Mouse (Mus musculus) forebrain, embryonic 11.5 days (tissue): ENCODE measurements around the gene Nap1l5. TPM values are rescaled to one million over a fixed set of nuclear protein-coding genes. Genes with fewer than 3 reads are reported as not detected.

Experiments
- ATAC-seq: fragments of 200-750 bp; cut with Nextera tagmentation; replicated peaks from 2 replicates; pipeline ENCODE4 v1.8.0; 2017; ENCODE audit warnings: moderate TSS enrichment; ENCODE audit not compliant: low FRiP score
- DNase-seq: peaks from one replicate; pipeline ENCODE4 v3.0.0-alpha.2; 2017; ENCODE audit warnings: low spot score
- H3K27ac ChIP-seq: fragments of 300-500 bp; sonication (generic); 2 replicates; pipeline ENCODE4 v1.5.1; 2014; ENCODE audit warnings: low read depth, low read length
- H3K27me3 ChIP-seq: fragments of 300-500 bp; sonication (generic); 2 replicates; pipeline ENCODE4 v1.6.1; 2014; ENCODE audit warnings: mild to moderate bottlenecking, low read length, mixed read lengths; ENCODE audit not compliant: control insufficient read depth, insufficient read depth
- H3K36me3 ChIP-seq: fragments of 300-500 bp; sonication (generic); 2 replicates; pipeline ENCODE4 v1.6.1; 2014; ENCODE audit warnings: mild to moderate bottlenecking, low read length, moderate library complexity, mixed read lengths; ENCODE audit not compliant: control insufficient read depth, insufficient read depth
- H3K4me1 ChIP-seq: fragments of 300-500 bp; sonication (generic); replicated peaks from 2 replicates; pipeline ENCODE4 v1.6.1; 2014; ENCODE audit warnings: low read length, mixed read lengths; ENCODE audit not compliant: control insufficient read depth, insufficient read depth
- H3K4me2 ChIP-seq: fragments of 300-500 bp; sonication (generic); 2 replicates; pipeline ENCODE4 v1.6.1; 2014; ENCODE audit warnings: low read depth, mild to moderate bottlenecking, low read length, moderate library complexity, mixed read lengths; ENCODE audit not compliant: severe bottlenecking
- H3K4me3 ChIP-seq: fragments of 300-500 bp; sonication (generic); 2 replicates; pipeline ENCODE4 v1.5.1; 2014; ENCODE audit warnings: low read depth, low read length
- H3K9ac ChIP-seq: fragments of 300-500 bp; sonication (generic); 2 replicates; pipeline ENCODE4 v1.6.1; 2014; ENCODE audit warnings: low read length
- H3K9me3 ChIP-seq: fragments of 300-500 bp; sonication (generic); 2 replicates; pipeline ENCODE4 v1.6.1; 2016; ENCODE audit warnings: low read length, mixed read lengths; ENCODE audit not compliant: control insufficient read depth
- WGBS: fragments of 180-500 bp; shearing (Covaris S2); extraction: QIAGEN DNeasy Blood & Tissue Kit; methylation state at CpG from one replicate; pipeline ENCODE4 v1.1.7; 2014; 5-methylcytosine and 5-hydroxymethylcytosine counted together
- polyA plus RNA-seq: library from polyadenylated mRNA; unstranded; fragments of >200 nt; fragmentation: Nextera tagmentation; extraction: Ambion mirVana; gene quantifications from 2 replicates; pipeline ENCODE4 v1.2.1, GENCODE M21; 2014

The Nap1l5 gene
- polyA plus RNA-seq, 1 experiment from 2014 or later, result 19.5 TPM

GRCm38 (mm10) chr6:58899076-58899475, 7.8 kb downstream of the Nap1l5 start:
- WGBS, result 94% methylated on average over 3 of the region's 3 CpGs
- Histone ChIP-seq H3K4me2 (no peak overlapping the region), H3K4me3 (no peak overlapping the region), H3K9me3 (no peaks in the 10 kb centered on the region), H3K4me1 (no peaks in the 10 kb centered on the region), H3K27me3 (no peaks in the 10 kb centered on the region), H3K36me3 (no peaks in the 10 kb centered on the region), H3K27ac (no peak overlapping the region), H3K9ac (no peak overlapping the region)
- DNase-seq, result no peak
- no peak for ATAC-seq

DNA sequence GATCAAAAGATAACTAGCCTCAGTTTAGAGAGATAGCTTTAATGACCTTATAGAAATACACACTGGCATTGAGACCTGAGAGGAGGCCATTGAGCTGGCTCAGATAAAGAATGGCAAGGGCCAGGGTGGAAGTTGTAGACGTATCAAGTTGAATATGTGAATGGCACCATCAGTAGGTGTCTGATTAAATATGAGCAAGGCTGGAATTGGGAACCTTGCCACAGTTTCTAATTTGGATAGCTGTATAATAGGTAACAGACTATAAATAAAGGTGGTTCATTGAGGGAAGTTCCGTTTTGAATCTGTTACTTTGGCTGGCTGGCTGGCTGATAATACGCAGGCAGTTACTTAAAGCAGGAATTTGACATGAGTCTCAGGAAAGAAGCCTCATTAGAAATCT, 10.2 kb downstream of the Nap1l5 start:
- no peaks in the 10 kb centered on the region for H3K4me1 ChIP-seq
- no peak overlapping the region for H3K4me3 ChIP-seq
- H3K4me2 ChIP-seq, result no peak overlapping the region
- no peak overlapping the region for H3K9ac ChIP-seq
- DNase-seq (no peak), ATAC-seq (no peak)
- H3K27ac ChIP-seq, result no peak overlapping the region
- no peaks in the 10 kb centered on the region for H3K27me3 ChIP-seq
- H3K36me3 ChIP-seq, result no peaks in the 10 kb centered on the region
- 79% methylated on average over 3 of the region's 3 CpGs for WGBS
- no peaks in the 10 kb centered on the region for H3K9me3 ChIP-seq

GRCm38 (mm10) chr6:58894994-58895393, 11.9 kb downstream of the Nap1l5 start:
- DNase-seq, result no peak
- H3K36me3 ChIP-seq, result no peaks in the 10 kb centered on the region

GRCm38 (mm10) chr6:58893307-58893706, 13.6 kb downstream of the Nap1l5 start:
- DNase-seq (no peak), ATAC-seq (no peak)
- Histone ChIP-seq H3K9me3 (no peaks in the 10 kb centered on the region), H3K4me3 (no peak overlapping the region), H3K36me3 (no peaks in the 10 kb centered on the region; the same call in 1 of the 2 replicates), H3K4me2 (no peak overlapping the region), H3K27me3 (no peaks in the 10 kb centered on the region), H3K4me1 (no peaks in the 10 kb centered on the region), H3K27ac (no peak overlapping the region), H3K9ac (no peak overlapping the region)
- WGBS, result 92% methylated on average over 6 of the region's 6 CpGs

More at GRCm38 (mm10) chr6:58894994-58895393, 11.9 kb downstream of the Nap1l5 start:
- Histone ChIP-seq H3K4me1 (no peaks in the 10 kb centered on the region), H3K4me3 (no peak overlapping the region), H3K9ac (no peak overlapping the region), H3K27me3 (no peaks in the 10 kb centered on the region), H3K4me2 (no peak overlapping the region), H3K9me3 (no peaks in the 10 kb centered on the region), H3K27ac (no peak overlapping the region)
- 55% methylated on average over 4 of the region's 4 CpGs for WGBS
- ATAC-seq, result peak; percentile 87

GRCm38 (mm10) chr6:58889917-58890316, 17.0 kb downstream of the Nap1l5 start:
- Histone ChIP-seq H3K4me2 (no peak overlapping the region), H3K27ac (no peak overlapping the region), H3K9ac (no peak overlapping the region), H3K4me3 (no peak overlapping the region), H3K9me3 (no peaks in the 10 kb centered on the region), H3K4me1 (no peaks in the 10 kb centered on the region), H3K36me3 (no peaks in the 10 kb centered on the region; the same call in 1 of the 2 replicates), H3K27me3 (no peaks in the 10 kb centered on the region)
- whole genome bisulfite sequencing, result 86% methylated on average over 3 of the region's 3 CpGs
- DNase-seq, result no peak
- no peak for ATAC-seq

GRCm38 (mm10) chr6:58882271-58882670, 24.6 kb downstream of the Nap1l5 start:
- no peaks in the 10 kb centered on the region for H3K9me3 ChIP-seq
- no peaks in the 10 kb centered on the region for H3K36me3 ChIP-seq
- no peak overlapping the region for H3K4me3 ChIP-seq
- no peak overlapping the region for H3K4me2 ChIP-seq
- no peaks in the 10 kb centered on the region for H3K4me1 ChIP-seq
- ATAC-seq, result no peak
- no peak overlapping the region for H3K27ac ChIP-seq
- 81% methylated on average over 6 of the region's 6 CpGs for WGBS
- DNase-seq, result no peak
- no peaks in the 10 kb centered on the region for H3K27me3 ChIP-seq
- no peak overlapping the region for H3K9ac ChIP-seq

DNA sequence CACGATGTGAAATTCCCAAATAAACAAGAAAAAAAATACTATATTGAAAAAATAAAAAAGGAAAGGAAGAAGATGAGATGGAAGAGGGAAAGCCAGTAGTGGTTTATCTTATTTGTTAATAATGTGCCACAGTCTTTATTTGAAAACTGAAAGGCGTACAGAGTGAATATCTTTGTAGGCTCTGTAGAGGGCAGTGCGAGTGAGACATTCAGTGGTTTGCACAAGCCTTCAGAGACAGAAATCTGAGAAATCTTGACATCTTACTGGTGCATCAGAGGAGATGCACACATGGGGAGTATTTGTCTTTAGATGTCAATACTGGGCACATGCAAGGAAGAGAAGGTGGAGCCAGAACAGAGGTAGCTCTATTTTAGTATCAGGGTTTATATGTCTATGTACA, 25.5 kb downstream of the Nap1l5 start:
- Histone ChIP-seq H3K9ac (no peak overlapping the region), H3K4me1 (no peaks in the 10 kb centered on the region), H3K9me3 (no peaks in the 10 kb centered on the region), H3K27me3 (no peaks in the 10 kb centered on the region), H3K36me3 (no peaks in the 10 kb centered on the region), H3K4me3 (no peak overlapping the region), H3K27ac (no peak overlapping the region), H3K4me2 (no peak overlapping the region)
- ATAC-seq (no peak), DNase-seq (no peak)
- 93% methylated on average over 3 of the region's 3 CpGs for WGBS

DNA sequence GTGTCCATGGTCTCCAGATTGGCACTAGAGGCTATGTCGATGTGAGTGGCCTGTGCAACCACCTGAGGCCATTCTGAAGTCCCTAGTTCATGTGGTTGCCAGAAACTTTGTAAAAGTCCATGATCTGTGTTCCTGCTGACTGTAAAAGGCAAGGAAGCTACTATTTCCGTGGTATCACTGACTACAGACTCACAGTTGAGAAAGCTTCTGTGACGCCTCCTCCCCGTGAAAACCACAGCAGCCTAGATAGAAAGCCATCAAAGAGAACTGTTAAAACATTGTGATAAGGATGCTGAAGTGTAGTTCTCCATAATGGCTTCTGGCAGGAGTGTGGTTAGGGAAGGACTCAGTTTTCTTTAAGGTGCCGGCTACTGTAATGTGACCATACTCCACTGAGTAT, 26.0 kb downstream of the Nap1l5 start:
- DNase-seq (no peak), ATAC-seq (no peak)
- Histone ChIP-seq H3K9ac (no peak overlapping the region), H3K27me3 (no peaks in the 10 kb centered on the region), H3K36me3 (no peaks in the 10 kb centered on the region), H3K4me3 (no peak overlapping the region), H3K4me1 (no peaks in the 10 kb centered on the region), H3K9me3 (no peaks in the 10 kb centered on the region), H3K4me2 (no peak overlapping the region), H3K27ac (no peak overlapping the region)
- WGBS, result 93% methylated on average over 5 of the region's 5 CpGs

DNA sequence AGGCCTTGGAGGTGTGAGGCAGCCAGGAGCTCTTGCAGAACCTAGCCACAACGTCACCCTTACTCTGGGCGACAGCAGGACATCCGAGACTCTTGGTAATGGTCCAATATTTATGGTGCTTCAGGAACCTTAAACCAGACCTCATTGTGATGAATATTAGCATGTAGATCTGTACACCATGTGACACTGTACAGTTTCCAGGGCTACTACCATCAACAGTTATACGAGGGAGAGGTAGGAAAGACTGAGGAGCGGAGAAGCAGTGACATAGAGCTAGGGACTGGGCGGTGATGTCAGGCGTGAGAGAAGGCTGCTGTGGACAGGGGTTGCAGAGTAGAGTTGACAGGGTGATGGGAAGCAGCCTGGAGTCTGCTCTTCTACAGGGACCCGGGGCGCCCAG, 26.9 kb downstream of the Nap1l5 start:
- ATAC-seq, result no peak
- Histone ChIP-seq H3K36me3 (no peaks in the 10 kb centered on the region), H3K9me3 (no peaks in the 10 kb centered on the region), H3K27ac (no peak overlapping the region), H3K4me3 (no peak overlapping the region), H3K4me1 (no peaks in the 10 kb centered on the region), H3K9ac (no peak overlapping the region), H3K4me2 (no peak overlapping the region), H3K27me3 (no peaks in the 10 kb centered on the region)
- no peak for DNase-seq
- WGBS, result 92% methylated on average over 9 of the region's 9 CpGs
